Mouse (Mus musculus) limb, embryonic 15.5 days (tissue): ENCODE data around the gene Lrfn4. TPM values are rescaled to one million over a fixed set of nuclear protein-coding genes. Genes with fewer than 3 reads are reported as not detected.
"Not testable (repeated sequence)": the region's sequence is repeated elsewhere in the genome, so short reads cannot be mapped to it uniquely, and the experiment has no call there.

Experiments used
- ATAC-seq: fragments of 200-750 bp; cut with Nextera tagmentation; 2 replicates; pipeline ENCODE4 v1.8.0; 2017; ENCODE audit warnings: low read depth, moderate TSS enrichment; ENCODE audit not compliant: insufficient number of reproducible peaks, low FRiP score, low TSS enrichment
- H3K27ac ChIP-seq: fragments of 300-500 bp; sonication (generic); 2 replicates; pipeline ENCODE4 v1.5.1; 2015; ENCODE audit warnings: moderate library complexity, mild to moderate bottlenecking, inconsistent platforms
- H3K27me3 ChIP-seq: fragments of 300-500 bp; sonication (generic); 2 replicates; pipeline ENCODE4 v1.6.1; 2015; ENCODE audit warnings: inconsistent platforms
- H3K36me3 ChIP-seq: fragments of 300-500 bp; sonication (generic); 2 replicates; pipeline ENCODE4 v1.6.1; 2015; ENCODE audit warnings: inconsistent platforms
- H3K4me1 ChIP-seq: fragments of 300-500 bp; sonication (generic); 2 replicates; pipeline ENCODE4 v1.6.1; 2015; ENCODE audit warnings: inconsistent platforms
- H3K4me2 ChIP-seq: fragments of 300-500 bp; sonication (generic); 2 replicates; pipeline ENCODE4 v1.6.1; 2015; ENCODE audit warnings: mild to moderate bottlenecking, inconsistent platforms
- H3K4me3 ChIP-seq: fragments of 300-500 bp; sonication (generic); 2 replicates; pipeline ENCODE4 v1.5.1; 2015; ENCODE audit warnings: mild to moderate bottlenecking, inconsistent platforms
- H3K9ac ChIP-seq: fragments of 300-500 bp; sonication (generic); 2 replicates; pipeline ENCODE4 v1.6.1; 2015; ENCODE audit warnings: inconsistent platforms
- H3K9me3 ChIP-seq: fragments of 300-500 bp; sonication (generic); 2 replicates; pipeline ENCODE4 v1.6.1; 2016; ENCODE audit warnings: inconsistent platforms
- WGBS: fragments of 180-500 bp; shearing (Covaris S2); methylation state at CpG from one replicate; pipeline ENCODE4 v1.1.7; 2015; 5-methylcytosine and 5-hydroxymethylcytosine counted together
- polyA plus RNA-seq: library from polyadenylated mRNA; unstranded; fragments of >200 nt; fragmentation: Nextera tagmentation; extraction: Ambion mirVana; gene quantifications from 2 replicates; pipeline ENCODE4 v1.2.1, GENCODE M21; 2015

The Lrfn4 gene
- polyA plus RNA-seq, 1 experiment from 2014 or later: 5.3 TPM

DNA sequence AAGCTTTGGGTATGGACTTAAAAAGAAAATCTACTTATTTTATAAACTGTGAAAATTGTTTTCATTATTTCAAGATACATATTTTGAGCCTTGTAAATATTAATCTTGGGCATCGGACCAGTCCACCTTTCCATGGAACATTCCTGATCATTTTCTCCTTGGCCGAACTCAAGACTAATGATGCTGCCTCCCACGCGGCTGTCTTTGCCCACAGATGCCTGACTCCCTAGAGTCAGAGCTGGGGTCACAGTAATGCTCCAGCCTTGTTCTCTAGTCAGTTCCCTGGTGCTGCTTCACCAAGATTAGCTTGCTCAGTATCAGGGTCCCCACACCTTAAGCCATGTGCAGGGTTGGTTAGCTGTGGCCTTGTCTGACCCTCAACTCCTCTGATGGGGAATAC lies 9.8 kb downstream of the Lrfn4 start:
- WGBS: 88% methylated on average over 4 of the region's 4 CpGs
- no peak overlapping the region for H3K27ac ChIP-seq

DNA sequence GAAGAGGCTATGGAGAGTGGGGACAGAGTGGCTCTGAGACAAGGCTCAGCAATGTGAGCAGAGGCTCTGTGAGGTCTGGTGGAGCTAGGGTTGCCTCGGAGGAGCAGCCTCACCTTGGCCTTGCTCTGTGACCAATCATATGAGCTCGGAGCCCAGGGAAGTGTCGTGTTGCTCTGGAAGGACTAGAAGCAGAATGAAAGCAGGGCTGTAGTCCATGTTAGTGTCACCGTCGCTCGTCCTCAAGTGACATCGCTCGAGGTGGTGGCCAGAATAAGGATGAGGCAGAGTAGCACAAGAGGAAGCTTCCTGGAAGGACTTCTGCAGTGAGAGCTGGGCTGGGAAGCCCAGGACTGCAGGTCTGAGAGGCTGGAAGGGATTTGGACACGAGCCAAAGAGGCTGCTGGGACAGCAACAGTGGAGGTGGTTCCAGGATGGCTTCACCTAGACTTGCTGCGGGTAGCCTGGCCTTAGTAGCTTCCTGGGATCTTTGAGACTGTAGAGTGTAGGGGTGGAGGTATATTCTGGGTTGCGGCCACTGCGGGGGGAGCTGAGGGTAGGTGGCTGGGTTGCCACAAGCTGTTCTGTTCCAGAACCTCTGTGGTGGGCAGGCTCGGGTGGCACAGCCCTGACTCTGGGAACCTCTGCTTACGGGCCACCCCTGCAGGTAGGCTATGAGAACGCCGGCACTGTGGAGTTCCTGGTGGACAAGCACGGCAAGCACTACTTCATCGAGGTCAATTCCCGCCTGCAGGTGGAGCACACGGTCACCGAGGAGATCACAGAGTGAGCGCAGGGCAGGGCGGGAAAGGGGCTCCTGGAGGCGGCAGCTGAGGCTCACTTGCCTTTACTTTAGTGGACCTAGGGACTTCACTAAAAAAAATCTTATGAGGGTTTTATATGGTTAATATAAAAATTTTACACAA lies 11.4 kb downstream of the Lrfn4 start:
- 34% methylated on average over 24 of the region's 24 CpGs for WGBS
- H3K9ac ChIP-seq: no peak overlapping the region

More for the DNA sequence above, 9.8 kb downstream of the Lrfn4 start:
- Histone ChIP-seq H3K9ac (no peak overlapping the region), H3K4me3 (no peak overlapping the region), H3K27me3 (no peaks in the 10 kb centered on the region), H3K9me3 (no peaks in the 10 kb centered on the region), H3K4me2 (no peak overlapping the region), H3K4me1 (peaks cover 9% of the 10 kb centered on the region), H3K36me3 (no peaks in the 10 kb centered on the region; the same call in 1 of the 2 replicates)
- ATAC-seq: no peak

DNA sequence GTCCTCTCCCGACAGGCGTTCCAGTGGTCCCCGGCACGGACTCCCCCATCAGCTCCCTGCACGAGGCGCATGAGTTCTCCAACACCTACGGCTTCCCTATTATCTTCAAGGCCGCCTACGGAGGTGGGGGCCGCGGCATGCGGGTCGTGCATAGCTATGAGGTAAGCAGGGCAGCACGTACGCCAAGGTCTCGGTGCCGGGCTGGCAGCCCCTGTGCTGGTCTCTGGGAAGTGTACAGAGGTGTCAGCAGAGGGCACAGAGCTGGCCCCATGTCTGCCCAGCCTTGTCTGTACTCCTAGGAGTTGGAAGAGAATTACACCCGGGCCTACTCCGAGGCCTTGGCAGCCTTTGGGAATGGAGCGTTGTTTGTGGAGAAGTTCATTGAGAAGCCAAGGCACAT lies 13.0 kb downstream of the Lrfn4 start:
- Histone ChIP-seq H3K27me3 (no peaks in the 10 kb centered on the region), H3K9ac (no peak overlapping the region), H3K4me2 (no peak overlapping the region), H3K4me3 (no peak overlapping the region), H3K36me3 (no peaks in the 10 kb centered on the region), H3K4me1 (peaks cover 9% of the 10 kb centered on the region), H3K27ac (no peak overlapping the region), H3K9me3 (no peaks in the 10 kb centered on the region)
- no peak for ATAC-seq
- WGBS: 94% methylated on average over 20 of the region's 20 CpGs

More for the DNA sequence above, 11.4 kb downstream of the Lrfn4 start:
- ATAC-seq: no peak
- Histone ChIP-seq H3K27me3 (no peaks in the 10 kb centered on the region), H3K36me3 (no peaks in the 10 kb centered on the region), H3K4me1 (peaks cover 9% of the 10 kb centered on the region), H3K4me3 (no peak overlapping the region), H3K9me3 (no peaks in the 10 kb centered on the region), H3K4me2 (0 out of 2 replicates have a peak overlapping the region, but pooled peaks have one; percentile 7), H3K27ac (no peak overlapping the region)

DNA sequence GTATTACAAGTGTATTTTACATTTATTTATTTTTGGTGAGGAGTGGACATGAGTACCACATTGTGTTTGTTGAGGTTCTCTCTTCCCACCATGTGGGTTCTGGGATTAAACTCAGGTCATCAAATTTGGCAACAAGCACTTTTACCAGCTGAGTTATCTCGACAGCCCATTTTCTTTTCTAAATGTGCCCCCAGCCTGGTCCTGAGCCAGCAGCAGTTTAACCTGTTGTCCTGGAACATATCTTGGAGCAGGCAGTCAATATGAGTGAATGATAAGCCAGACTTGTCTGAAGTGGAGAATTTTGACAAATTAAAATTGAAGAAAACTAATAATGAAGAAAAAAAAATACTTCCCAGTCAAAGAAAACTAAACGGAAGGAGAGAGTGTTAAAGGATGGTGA lies 19.4 kb downstream of the Lrfn4 start:
- Histone ChIP-seq H3K4me2 (no peak overlapping the region), H3K9ac (no peak overlapping the region), H3K4me3 (no peak overlapping the region), H3K27ac (no peak overlapping the region), H3K36me3 (no peaks in the 10 kb centered on the region), H3K9me3 (no peaks in the 10 kb centered on the region), H3K27me3 (no peaks in the 10 kb centered on the region), H3K4me1 (no peaks in the 10 kb centered on the region)
- WGBS: 70% methylated on average over 2 of the region's 2 CpGs
- no peak for ATAC-seq

DNA sequence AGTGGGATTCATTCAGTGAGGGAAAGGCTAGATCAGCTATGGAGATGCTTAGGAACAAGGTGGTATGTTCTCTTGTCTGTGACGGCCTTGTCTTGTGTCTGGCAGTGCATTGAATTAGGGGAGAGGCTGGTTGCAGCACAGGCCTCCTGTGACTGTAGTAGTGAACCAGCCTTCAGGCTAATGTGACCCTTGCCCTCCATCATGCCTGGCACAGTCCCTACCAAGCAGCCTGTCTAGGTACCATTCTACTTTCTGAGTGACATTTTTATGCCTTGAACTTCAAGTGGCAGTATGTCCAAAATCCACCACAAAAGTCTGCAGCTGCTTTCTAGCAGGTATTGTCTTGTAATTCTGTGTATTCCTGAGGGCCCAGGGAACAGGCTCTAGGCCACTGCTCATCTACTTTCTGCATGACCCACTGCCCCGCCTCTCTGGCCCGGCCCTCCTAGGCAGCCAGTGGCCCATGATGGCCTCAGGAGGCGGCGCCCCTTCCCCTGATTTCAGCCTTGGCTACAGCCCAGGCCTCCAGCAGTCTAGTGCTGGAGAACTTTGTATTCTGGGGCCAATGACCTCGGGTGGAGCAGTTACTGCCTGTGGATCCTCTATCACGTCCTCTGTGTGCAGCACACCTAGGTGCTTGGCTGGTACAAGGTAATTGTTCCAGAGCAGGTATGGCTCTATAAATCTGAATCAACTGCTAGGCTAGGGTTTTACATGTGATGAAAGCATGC lies 21.5 kb downstream of the Lrfn4 start:
- H3K4me1 ChIP-seq: no peaks in the 10 kb centered on the region
- no peak overlapping the region for H3K27ac ChIP-seq
- no peak overlapping the region for H3K4me3 ChIP-seq
- no peaks in the 10 kb centered on the region for H3K27me3 ChIP-seq
- WGBS: 59% methylated on average over 7 of the region's 7 CpGs
- no peak overlapping the region for H3K4me2 ChIP-seq
- H3K9ac ChIP-seq: no peak overlapping the region
- no peaks in the 10 kb centered on the region for H3K9me3 ChIP-seq
- no peak for ATAC-seq
- no peaks in the 10 kb centered on the region for H3K36me3 ChIP-seq

DNA sequence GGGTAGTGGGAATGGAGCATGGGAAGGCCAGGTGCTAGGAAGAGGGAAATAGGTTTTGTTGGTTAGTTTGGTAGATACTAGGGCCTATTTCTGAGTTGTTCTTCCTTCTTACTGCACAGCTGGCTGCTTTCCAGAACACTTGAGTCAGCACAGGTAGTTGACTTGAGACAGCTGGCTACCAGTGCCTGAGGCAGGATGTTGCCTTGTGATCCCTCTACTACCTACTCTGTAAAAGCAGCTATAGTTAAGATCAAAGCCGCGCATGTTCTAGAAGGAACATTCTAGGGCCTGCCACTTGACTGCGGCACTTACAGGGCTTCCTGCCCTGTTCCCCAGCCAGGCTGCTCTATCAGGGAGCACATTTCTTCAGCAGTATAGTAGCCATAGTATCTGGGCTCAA lies 25.4 kb downstream of the Lrfn4 start:
- H3K36me3 ChIP-seq: no peaks in the 10 kb centered on the region
- no peak overlapping the region for H3K4me2 ChIP-seq
- no peak overlapping the region for H3K4me3 ChIP-seq
- WGBS: 51% methylated on average over 3 of the region's 3 CpGs
- no peak overlapping the region for H3K27ac ChIP-seq
- no peaks in the 10 kb centered on the region for H3K4me1 ChIP-seq
- no peak for ATAC-seq
- no peaks in the 10 kb centered on the region for H3K27me3 ChIP-seq
- no peaks in the 10 kb centered on the region for H3K9me3 ChIP-seq
- H3K9ac ChIP-seq: no peak overlapping the region

DNA sequence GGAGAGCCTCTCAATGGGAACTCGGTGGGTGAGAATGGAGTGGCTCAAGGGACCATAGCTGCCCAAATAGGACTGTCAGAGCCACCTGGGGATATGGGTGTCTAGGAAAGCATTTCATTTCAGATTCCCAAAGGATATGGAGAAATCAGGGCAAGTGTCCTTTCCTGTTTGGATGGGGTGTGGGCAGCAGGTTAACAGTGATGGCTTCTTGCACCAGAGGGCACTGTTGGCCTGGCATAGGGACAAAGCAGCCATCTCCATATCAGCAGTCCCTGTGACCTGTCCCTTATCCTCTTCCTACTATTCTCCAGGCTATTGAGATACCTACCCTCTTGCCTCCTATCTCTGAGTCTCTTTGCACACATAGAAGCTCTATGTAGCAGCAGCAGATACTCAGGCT lies 26.4 kb downstream of the Lrfn4 start:
- no peaks in the 10 kb centered on the region for H3K27me3 ChIP-seq
- H3K9ac ChIP-seq: no peak overlapping the region
- ATAC-seq: peak; percentile 10; the same call in 1 of the 2 replicates
- no peak overlapping the region for H3K4me2 ChIP-seq
- H3K27ac ChIP-seq: no peak overlapping the region
- H3K4me3 ChIP-seq: no peak overlapping the region
- no peaks in the 10 kb centered on the region for H3K4me1 ChIP-seq
- no peaks in the 10 kb centered on the region for H3K9me3 ChIP-seq
- H3K36me3 ChIP-seq: no peaks in the 10 kb centered on the region
- 75% methylated on average over 1 of the region's 1 CpGs for WGBS

DNA sequence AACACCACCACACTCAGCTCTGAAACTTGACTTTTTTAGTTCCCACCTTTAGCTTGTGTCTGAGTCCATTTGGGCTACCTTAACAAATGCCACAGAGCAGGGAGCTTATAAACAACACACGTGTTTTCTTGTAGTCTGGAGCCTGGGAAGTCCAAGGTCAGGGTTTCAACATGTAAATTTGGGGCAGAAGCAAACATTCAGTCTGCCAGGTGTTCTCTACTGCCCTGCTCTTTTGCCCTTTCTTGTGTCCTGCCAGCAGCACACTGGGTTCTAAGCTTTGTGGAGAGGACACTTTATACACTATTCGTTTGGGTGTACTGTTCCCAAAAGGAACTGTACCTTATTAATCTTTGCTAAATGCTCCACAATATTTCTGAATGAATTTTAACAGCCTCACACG lies 27.0 kb downstream of the Lrfn4 start:
- no peaks in the 10 kb centered on the region for H3K9me3 ChIP-seq
- H3K4me2 ChIP-seq: no peak overlapping the region
- no peak overlapping the region for H3K9ac ChIP-seq
- H3K36me3 ChIP-seq: no peaks in the 10 kb centered on the region
- no peak overlapping the region for H3K27ac ChIP-seq
- WGBS: 53% methylated on average over 3 of the region's 3 CpGs
- no peaks in the 10 kb centered on the region for H3K4me1 ChIP-seq
- H3K27me3 ChIP-seq: no peaks in the 10 kb centered on the region
- H3K4me3 ChIP-seq: no peak overlapping the region
- no peak for ATAC-seq

DNA sequence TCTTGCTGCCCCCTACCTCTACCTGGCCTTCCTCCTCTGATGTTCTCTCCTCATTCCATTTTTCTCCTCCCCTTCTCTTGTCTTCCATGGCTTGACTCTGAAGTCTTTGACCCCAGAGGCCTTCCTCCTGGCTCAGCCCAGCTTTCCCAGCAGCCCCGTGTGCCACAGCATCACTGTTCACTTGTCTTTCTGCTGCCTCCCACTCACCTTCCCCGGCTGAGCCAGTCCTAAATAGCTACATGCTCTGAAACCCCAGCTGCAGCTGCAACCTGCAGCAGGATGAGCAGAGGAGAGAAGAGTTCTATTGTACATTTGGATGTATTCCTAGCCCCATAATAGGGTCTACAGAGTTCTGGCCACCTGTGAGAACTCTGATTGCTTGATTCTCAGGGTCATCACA lies 28.0 kb downstream of the Lrfn4 start:
- no peak overlapping the region for H3K27ac ChIP-seq
- no peaks in the 10 kb centered on the region for H3K4me1 ChIP-seq
- H3K36me3 ChIP-seq: no peaks in the 10 kb centered on the region
- H3K4me2 ChIP-seq: no peak overlapping the region
- no peaks in the 10 kb centered on the region for H3K27me3 ChIP-seq
- no peak overlapping the region for H3K4me3 ChIP-seq
- H3K9ac ChIP-seq: no peak overlapping the region
- ATAC-seq: no peak
- 51% methylated on average over 2 of the region's 2 CpGs for WGBS
- no peaks in the 10 kb centered on the region for H3K9me3 ChIP-seq

DNA sequence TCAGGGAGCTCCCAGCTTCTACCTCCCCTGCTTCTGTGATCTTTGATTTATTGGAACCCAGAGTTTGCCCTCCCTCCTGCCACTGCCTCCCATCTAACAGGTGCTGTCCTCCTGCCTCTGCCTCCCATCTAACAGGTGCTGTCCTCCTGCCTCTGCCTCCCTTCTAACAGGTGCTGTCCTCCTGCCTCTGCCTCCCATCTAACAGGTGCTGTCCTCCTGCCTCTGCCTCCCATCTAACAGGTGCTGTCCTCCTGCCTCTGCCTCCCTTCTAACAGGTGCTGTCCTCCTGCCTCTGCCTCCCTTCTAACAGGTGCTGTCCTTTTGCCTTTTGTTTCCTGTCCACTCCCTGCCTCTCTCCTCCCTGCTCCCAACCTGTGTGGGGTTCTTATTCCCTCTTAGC lies 28.7 kb downstream of the Lrfn4 start:
- H3K4me3 ChIP-seq, H3K9ac ChIP-seq, H3K4me1 ChIP-seq, H3K36me3 ChIP-seq, H3K4me2 ChIP-seq, H3K9me3 ChIP-seq, ATAC-seq, H3K27me3 ChIP-seq, H3K27ac ChIP-seq: not testable (repeated sequence)

DNA sequence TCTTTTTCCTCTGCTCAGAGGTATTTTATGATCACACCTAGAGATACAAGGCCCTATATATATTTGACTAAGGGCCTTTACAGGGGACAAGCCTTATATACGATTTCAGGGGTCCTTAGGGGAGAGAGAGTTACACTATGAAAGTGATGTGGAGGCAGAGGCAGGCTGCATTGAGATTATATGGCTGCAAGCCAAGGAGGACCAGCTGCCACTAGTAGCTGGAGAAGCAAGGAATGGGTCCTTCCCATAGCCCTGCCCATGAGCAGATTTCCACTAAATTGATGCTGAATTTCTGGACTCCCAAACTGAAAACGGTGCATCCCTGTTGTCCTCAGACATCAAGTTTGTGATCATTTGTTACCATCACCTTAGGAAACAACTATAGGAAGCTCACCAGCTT lies 31.6 kb downstream of the Lrfn4 start:
- Histone ChIP-seq H3K9ac (no peak overlapping the region), H3K4me1 (no peaks in the 10 kb centered on the region), H3K27me3 (no peaks in the 10 kb centered on the region), H3K9me3 (no peaks in the 10 kb centered on the region), H3K27ac (no peak overlapping the region), H3K36me3 (no peaks in the 10 kb centered on the region), H3K4me3 (no peak overlapping the region), H3K4me2 (no peak overlapping the region)
- no peak for ATAC-seq
- 59% methylated on average over 2 of the region's 2 CpGs for WGBS

DNA sequence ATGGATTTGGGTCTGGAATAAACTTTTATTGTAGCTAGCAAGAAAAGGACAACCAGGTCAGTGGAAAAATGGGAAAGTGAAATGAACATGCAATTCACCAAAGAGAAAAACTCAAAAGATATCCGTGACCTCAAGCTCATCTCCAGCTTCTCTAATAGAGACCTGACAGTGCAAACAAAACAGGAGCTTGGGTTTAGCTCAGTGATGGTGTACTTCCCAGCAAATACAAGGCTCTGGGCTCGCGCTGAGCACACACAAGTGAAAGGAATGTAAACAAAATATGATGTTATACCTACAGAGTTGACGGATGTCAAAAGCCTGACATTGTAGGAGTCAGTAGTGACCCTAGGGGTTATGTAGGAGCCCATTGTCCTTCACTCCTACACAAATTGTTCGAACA lies 36.2 kb downstream of the Lrfn4 start:
- 86% methylated on average over 5 of the region's 5 CpGs for WGBS
- Histone ChIP-seq H3K4me3 (no peak overlapping the region), H3K9ac (no peak overlapping the region), H3K36me3 (no peaks in the 10 kb centered on the region), H3K4me1 (no peaks in the 10 kb centered on the region), H3K27ac (no peak overlapping the region), H3K4me2 (no peak overlapping the region), H3K27me3 (no peaks in the 10 kb centered on the region), H3K9me3 (no peaks in the 10 kb centered on the region)
- ATAC-seq: no peak
